Mouse (Mus musculus): Measurements from ENCODE around the gene Nwd2. TPM values are rescaled to one million over a fixed set of nuclear protein-coding genes. Genes with fewer than 3 reads are reported as not detected.

The Nwd2 gene
- polyA plus RNA-seq (2014; fragmentation: Illumina TruSeq; extraction: RNeasy Lipid Tissue Mini Kit (QIAGEN cat#74804); ENCODE audit: low read depth, low replicate concordance): not detected

DNA sequence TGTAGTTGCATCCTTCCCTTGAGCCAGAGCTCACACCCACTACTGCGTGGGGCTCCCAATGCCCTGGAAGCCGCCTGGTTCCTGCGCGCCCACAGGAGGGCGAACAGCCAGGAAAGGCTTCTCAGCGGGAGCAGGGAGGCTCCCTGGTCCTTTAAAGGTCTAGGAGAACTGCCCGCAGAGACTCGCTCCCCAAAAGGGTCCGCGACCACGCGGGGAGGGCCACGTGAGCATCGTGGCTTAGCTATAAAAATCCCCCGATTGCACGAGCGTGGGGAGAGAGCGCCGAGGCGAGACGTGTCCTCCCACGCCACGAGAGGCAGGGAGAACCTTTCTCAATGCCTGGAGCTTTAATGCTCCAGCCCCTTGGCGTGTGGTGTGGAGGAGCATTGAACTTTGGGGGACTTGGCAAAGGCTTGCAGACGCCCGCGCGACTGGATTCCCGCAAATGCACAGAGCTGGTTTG, at the start of gene Nwd2:
Gene Nwd2, plus strand, starts transcription at position 33 of the 463 bp plus-strand sequence.

DNA sequence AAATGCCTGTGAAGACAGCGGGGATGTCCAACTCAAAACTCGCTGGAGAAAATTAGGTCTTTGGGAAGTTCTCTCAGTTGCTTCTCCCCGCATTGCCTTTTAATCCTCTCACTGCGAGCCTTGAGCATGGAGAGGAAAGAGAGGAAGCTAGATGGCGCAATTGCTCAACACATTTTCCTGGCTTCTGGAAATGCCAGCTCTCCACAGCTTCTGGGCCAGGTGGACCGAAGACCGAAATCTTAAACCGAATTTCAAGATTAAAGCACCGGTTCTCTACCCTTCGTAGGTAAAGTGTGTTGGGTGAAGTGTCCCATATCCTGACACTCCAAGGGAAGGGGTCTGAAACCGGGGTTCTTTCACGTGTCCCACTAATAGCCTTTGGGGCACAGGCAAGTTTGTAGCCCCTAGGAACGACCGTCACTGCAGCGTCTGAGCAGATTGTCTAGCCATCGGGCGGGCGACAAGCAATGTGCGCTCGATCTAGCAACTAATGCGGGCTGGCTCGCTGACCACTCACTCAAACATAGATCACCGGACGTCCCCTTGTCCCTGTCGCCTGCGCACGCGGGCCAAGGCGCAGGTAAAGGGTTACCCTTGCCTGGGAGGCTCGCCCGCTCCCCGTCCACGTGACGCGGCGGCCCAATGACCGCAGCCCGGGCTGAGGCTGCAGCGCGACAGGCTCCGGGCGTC, 163.1 kb downstream of the Nwd2 start, which contains the start of gene 0610040J01Rik:
Gene 0610040J01Rik, plus strand, starts transcription at position 545 of the 690 bp plus-strand sequence.

Other genes starting within 250 kb of the Nwd2 start
- 2.0 TPM for gene 0610040J01Rik, start 163.3 kb downstream of the Nwd2 start, polyA plus RNA-seq (2014; fragmentation: Illumina TruSeq; extraction: RNeasy Lipid Tissue Mini Kit (QIAGEN cat#74804); ENCODE audit: low read depth, low replicate concordance)